Mouse (Mus musculus) cerebral cortex, adult 2 months (tissue): ENCODE data around the gene Plk3.

ENCODE experiments used
- WGBS: fragments of 180-500 bp; shearing (Covaris S2); methylation state at CpG from one replicate; pipeline ENCODE4 v1.1.7; 2018; 5-methylcytosine and 5-hydroxymethylcytosine counted together

The Plk3 gene

DNA sequence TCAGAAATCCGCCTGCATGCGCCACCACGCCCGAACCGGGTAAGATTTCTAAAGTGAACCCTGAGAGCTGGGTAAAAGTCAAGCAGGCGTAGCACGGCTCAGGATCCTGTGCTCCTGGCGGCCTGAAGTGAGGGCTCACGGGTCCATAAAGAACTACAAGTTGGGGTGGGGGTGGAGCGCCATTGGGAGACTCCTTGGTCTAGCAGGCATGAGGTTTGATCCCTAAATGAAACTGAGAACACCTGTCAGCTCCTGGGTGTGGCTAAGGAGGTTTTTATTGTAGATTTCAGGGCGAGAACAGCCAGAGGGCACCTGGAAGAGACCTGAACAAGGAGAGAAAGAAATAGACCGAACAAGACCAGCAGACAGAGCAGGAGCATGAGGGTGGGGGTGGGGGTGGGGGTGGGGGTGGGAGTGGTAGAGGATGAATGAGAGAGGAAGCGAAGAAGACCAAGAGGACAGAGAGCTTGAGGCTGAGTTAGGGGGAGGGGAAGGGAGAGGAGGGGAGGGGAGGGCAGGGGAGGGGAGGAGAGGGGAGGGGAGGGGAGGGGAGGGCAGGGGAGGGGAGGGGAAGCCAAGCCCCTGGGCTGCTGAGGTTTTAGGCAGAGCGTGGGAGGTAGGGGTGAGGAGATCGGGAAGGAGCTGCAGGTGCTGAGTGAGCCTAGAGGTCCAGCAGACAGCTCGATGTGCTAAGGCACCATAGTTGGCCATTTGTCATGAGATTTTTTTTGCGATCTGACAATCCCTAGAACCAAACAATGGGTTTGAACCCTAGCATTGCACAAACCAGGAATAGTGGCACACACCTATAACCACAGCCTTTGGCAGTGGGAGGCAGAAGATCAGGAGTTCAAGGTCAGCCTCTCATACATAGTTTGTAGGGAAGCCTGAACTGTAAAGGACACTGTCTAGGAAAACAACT is 4.8 kb upstream of the Plk3 start:
- WGBS, result 79% methylated on average over 16 of the region's 17 CpGs

DNA sequence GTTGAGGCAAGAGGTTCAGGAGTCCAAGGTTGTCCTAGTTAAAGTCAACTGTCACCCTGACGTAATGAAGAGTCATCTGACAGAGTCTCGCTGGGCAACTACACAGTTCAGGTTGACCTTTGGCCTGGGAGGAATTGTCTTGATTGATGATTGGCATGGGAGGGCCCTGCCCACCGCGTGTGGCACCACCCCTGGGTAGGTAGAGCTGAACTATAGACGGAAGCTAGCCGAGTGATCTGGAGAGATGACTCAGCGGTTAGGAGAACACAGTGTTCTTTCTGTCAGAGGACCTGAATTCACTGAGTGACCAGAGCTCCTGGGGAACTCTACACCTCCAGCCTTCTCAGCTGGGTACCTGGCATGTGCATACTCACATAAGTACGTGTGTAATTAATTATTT is 2.3 kb upstream of the Plk3 start:
- WGBS, result 52% methylated on average over 8 of the region's 8 CpGs

DNA sequence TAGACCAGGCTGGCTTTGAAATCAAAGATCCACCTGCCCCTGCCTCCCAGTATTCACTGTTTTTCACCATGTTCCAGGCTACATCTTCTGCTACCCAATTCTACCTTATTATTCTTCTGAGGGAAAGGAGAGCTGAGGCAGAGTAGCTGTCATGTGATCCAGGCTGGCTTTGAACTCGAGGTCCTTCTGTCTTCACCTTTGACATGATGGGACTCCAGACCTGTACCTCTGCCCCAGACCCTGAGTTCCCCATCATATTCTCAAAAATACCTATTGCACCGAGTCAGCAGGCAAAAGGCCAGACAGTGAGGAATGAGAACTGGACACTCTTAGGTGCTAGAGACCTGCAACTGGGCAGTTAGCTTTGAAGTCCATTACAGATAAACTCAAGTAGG is 835 bp upstream of the Plk3 start:
- 33% methylated on average over 2 of the region's 2 CpGs for WGBS

DNA sequence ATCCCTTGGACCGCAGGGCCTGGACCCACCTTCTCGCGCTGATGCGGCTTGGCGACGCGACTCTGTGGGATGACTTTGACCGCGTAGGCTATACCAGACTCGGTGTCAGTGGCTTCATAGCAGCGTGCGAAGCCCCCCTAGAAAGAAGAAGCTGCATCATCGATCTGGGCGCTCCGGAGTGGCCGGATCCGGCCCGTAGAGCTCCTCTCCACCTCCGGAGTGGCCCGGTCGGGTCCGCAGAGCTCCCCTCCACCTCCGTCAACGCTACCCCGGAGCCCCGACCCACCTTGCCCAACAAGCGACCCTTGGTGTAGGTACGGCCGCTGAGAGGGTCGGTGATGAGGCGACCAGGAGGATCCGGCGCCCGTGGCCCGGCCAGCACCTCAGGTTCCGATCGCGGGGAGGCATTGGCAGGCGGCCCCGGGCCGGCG is 382 bp downstream of the Plk3 start:
- under 1% methylated on average over 42 of the region's 42 CpGs for WGBS

DNA sequence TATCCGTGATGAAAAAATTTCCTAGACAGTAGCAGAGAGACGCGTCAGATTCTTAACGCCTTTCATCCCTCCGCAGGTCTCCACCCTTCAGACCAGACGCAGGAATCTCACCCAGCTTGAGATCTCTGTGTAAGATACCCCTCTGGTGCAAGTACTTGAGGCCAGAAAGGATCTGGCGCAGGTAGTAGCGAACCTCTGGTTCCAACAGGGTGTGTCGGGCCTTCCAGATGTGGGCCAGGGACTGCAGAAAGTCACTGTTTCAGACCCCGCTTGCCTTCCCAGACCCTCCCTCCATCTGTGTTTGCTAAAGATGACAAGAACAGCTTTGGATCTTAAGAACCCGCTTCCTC is 994 bp downstream of the Plk3 start:
- WGBS, result 25% methylated on average over 11 of the region's 11 CpGs

DNA sequence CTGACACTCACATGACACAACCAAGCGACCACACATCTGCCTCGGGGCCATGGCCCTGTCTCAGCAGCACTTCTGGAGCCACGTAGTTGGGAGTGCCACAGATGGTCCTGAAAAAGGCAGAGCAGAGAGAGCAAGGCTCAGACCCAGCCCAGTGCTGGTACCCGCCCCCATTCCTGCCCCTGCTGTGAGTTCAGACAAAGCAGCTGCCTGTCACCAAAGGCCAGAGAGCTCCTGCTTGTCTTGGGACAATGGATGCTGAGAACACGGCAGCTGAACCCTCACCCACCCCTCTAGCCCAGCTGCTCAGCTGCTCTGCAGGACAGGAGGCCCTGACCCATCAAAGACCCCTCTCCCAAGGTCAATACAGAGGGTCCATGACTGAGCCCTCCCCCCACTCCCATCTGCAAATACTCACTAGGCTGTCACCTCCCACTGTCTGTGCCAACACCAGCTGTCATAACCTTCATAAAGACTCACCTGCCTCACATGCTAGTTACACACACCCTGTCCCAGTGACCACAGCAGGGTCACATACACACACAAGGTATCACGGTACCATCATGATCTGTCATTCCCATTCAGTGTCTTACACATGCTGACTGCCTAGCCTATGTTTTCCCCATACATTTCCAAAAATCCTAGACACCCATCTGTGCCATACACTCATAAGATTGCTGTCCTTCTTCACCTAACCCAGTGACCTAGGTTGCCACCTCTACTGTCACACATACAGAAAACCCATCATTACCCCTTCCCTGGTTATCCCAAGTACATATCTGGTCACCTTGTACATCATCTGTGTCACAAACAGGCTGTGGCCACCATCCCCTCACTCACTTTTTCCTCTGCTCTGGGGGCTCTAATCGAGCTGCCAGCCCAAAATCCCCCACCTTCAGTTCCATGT is 1.6 kb downstream of the Plk3 start:
- WGBS, result 42% methylated on average over 7 of the region's 7 CpGs

DNA sequence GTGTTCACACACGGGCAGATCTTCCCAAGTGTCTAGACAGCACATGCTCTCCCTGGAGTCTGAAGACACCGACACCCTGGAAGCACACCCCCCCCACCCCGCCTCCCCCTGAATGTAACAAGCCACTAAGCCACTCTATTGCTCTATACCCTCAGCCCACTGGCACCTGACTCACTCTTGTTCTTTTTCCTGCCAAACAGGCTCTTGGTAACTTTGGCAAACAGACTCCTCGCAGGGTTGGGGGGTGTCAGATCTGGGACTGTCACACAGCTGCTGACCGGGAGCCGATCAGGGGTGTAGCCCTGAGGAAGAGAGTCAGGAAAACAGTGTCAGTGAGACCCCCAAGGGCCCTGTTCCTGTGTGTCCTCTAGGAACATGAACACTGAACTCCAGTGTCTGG is 2.6 kb downstream of the Plk3 start:
- 53% methylated on average over 6 of the region's 6 CpGs for WGBS

DNA sequence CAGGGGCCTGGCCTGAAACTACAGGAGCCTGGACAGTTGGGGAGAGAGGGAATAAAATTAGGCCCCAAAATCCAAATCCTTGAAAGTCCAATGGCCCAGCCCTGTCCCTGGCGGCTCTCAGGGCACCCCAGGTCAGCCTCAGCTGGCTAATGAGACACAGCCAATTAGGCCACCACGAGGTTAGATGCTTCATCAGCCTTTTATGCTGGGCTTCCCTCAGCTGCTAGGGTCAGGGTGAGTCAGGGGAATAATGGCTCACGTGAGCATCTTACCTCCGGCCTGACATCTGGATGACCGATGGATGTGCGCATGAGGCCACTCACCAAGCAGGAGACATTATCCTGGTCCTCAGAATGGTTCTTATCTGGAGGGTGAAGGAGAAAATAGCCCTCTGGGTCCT is 3.0 kb downstream of the Plk3 start:
- WGBS, result 63% methylated on average over 6 of the region's 6 CpGs

DNA sequence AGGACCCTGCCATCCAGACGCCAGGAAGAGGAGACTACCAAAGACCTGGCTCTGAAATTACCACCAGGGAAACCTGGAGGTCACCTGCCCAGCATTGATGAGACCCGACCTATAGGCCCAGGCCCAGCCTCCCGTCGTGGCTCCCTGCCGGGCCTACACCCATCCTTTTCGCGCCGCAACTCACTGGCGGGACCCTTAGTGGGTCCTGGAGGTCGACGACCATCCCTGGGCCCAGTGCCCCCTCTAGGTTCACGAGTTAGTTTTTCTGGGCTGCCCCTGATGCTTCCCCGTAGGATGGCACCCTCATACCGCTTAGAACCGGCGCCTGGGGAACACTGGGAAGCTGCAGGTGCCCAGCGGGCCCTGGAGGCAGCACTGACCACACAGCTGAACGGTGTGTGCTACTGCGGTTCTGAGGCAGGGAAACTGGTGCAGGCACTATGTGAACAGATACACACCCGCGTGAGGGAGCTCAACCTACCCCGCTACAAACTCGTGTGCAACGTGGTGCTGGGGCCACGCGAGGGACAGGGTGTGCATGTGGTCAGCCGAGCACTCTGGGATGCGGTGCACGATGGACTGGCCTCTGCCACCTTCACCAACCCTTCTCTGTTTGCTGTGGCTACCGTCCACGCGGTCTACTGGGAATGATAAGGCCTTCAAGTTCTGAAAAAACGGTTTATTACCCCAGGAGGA is 5.6 kb downstream of the Plk3 start:
- WGBS, result 91% methylated on average over 33 of the region's 33 CpGs

DNA sequence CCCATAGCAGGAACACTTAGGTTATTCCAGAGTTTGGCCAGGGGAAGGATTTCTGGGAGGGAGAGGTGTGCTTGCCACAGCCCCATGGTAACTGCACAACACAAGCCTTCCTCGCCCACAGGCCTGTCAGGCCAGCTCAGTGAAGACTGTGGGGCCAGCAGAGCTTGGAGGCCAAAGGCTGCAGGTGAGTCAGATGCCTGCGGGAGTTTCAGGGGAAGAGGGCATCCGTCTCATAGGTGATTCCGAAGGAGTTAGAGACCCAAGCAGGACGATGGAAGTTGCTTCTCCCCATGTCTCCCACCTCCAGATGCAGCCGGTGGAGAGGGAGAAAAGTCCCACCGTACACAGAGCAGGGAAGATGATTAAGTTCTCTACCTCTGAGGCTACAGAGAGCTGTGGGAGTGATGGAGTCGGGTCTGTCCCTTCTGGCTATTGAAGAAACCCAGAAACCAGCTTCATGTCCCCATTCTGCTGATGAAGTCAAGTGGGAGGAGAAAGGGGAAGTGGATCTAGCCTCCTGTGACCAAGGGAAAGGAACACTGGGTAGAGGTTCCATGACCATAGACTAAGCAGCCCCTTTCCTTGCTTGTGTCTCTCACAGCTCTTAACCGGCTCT is 7.0 kb downstream of the Plk3 start, which contains the start of gene Tctex1d4:
Tctex1d4 (plus strand) TSS at position 120 of the 616 bp plus-strand sequence.
- WGBS, result 73% methylated on average over 9 of the region's 9 CpGs

DNA sequence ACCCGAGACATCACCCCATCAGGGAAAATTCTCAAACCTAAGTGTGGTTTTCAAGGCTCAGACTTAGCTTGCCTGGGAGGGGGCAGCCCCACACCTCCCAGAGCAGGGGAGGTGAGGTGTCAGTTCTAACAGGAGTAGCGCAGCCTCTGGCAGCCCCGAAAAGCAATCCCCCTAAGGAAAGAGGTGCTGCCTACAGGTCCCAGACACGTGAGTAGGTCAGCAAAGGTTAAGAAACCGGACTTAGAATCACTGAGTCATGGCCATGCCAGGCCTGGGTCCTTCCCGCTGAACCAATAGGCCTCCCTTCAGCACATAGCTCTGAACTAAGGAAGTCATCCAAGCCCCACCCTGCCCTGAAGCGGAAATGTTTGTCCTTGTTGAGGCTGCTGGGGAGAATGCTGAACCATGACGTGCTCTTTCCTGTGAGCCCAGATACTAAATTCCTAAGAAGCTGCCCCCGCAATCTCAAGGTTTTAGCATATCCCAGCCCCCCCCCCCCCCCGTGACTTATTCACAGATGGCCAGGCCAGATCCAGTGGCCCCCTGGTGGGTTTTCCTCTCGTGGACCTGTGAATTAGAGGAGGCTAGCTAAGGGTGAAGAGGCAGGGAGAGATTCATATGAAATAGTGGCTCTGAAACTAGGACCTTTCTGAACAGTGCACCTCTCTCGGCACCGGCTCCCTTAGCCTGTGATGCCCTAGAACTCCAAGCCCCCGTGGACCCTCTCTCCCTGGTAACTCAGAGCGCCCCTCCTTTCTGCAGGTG is 7.7 kb downstream of the Plk3 start:
- 40% methylated on average over 15 of the region's 15 CpGs for WGBS

DNA sequence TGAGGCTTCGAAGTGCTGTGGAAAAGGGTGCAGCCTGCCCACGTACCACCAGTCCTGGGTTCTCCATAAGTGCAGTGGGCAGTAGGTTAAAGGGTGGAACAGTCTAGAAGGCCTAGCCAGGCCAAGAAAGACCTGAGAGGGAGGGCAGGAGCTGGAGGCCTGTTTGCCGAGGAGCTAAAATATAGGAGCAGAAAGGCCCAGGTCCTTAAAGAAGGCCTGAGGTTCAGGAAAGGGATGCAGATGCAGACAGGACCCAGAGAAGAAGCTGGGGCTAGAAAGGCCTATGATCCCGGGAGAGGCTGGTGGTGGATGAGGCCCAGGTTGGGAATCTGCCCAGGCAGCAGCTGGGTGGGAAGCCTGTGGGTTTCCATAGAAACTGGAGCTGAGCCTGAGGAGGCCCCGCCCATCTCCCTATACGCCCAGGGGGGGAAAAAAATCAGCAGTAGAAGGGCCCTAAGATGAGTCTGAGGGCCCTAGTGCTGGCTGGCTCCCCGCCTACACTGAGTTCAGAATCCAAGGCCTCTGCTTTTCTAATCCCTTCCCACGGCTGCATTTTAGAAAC is 8.3 kb downstream of the Plk3 start, which contains the start of gene Btbd19:
Btbd19 (minus strand) TSS at position 378 of the 562 bp plus-strand sequence.
- 22% methylated on average over 8 of the region's 8 CpGs for WGBS

DNA sequence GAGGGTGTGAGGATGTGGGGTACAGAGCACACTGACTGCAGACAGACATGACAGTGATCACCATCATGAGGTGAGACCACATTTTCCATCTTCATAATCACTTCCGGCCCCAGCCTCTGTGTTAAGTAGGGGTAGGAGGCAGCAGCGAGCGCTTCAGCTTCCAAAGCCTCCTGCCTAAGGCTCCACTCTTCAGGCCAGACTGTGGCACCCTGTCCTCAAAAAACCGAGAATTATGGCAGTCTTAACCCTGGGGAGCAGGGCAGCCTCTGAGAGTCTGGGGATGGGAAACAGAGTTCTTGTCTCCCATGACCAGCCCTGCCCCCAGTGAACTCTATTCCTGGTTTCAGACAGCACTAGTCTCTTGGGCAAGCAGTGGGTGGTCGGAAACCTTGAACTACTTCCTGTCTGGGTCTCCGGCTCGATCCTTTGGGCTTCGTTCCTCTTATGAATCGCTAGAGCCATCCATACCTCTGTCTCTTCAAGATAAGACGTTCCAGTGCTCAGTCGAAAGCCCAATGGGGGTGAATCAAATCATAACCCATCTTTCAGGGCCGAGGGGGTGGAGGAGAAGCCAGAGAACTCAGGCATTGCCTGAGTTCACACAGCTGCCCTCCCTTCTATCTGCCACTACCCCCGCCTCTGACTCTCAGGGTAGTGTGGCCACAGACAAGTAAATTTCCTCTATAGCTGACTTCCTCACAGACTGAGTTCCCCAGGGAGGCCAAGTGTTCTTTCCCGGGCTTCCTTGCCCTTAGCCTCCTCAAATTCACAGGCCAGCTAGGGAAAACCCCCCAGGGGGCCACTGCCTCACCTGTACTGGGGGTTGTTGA is 9.0 kb downstream of the Plk3 start:
- WGBS, result 59% methylated on average over 14 of the region's 14 CpGs

DNA sequence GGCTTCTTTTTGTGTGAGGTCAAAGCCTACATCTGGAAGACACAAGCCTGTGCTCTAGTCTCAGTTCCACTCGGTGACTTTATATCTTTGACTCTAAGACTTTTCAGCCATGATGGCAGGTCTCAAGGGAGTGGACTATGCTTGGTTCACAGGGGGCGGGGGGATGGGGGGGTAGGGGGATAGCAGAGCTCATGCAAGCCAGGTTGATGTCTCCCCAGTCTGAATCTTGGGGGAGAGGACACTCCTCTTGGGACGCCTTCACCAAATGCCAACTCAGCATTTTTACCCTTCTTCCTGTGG is 9.6 kb downstream of the Plk3 start:
- WGBS, result 72% methylated on average over 3 of the region's 3 CpGs

DNA sequence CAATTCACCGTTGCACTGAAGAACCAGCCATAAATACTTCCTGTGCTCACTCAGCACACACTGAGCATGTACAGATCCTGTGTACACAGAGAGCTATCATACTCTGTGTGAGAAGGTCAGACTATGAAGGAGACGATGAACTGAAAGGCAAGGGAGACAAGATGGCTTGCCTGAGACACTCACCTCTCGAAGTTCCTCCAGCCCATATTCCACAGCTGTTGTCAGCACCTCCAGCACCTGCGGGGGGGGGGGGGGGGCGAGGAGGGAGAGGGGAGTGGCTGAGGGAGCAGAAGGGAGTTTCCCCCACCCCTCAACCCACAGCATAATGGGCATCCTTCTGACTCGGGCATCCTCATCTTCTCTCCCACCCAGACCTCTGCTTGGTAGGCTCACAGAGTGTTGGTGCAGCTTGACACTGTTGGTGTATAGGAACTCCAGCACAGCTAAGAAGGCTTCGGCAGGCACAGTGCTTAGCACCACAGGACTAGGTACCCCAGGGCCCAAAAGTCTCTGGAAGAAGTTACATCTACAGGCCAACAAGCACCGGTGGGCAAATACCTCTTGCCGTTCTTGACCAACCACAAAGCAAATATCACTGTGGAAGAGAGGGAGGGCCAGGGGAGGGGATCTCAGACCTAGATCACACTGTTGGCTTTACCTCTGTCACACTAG is 10.1 kb downstream of the Plk3 start:
- WGBS, result 77% methylated on average over 7 of the region's 9 CpGs

DNA sequence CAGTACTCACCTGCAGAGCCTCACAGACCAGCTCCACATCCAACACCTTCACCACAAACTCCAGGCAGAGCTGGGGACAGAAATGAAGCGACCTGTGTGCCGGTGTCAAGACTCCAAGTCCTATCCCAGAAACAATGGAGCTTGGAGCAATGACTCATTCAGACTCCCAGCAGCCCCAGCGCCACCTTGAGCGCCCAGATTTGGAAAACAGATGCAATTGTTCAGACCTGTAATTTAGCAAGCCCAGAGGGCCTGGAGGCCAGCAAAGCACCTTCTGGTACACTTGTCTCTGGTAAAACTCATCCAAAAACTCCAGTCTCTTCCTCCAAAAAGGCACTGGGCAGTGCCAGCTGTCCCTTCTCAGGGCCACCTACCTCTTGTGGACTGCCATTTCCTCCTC is 11.6 kb downstream of the Plk3 start:
- WGBS, result 83% methylated on average over 4 of the region's 4 CpGs

DNA sequence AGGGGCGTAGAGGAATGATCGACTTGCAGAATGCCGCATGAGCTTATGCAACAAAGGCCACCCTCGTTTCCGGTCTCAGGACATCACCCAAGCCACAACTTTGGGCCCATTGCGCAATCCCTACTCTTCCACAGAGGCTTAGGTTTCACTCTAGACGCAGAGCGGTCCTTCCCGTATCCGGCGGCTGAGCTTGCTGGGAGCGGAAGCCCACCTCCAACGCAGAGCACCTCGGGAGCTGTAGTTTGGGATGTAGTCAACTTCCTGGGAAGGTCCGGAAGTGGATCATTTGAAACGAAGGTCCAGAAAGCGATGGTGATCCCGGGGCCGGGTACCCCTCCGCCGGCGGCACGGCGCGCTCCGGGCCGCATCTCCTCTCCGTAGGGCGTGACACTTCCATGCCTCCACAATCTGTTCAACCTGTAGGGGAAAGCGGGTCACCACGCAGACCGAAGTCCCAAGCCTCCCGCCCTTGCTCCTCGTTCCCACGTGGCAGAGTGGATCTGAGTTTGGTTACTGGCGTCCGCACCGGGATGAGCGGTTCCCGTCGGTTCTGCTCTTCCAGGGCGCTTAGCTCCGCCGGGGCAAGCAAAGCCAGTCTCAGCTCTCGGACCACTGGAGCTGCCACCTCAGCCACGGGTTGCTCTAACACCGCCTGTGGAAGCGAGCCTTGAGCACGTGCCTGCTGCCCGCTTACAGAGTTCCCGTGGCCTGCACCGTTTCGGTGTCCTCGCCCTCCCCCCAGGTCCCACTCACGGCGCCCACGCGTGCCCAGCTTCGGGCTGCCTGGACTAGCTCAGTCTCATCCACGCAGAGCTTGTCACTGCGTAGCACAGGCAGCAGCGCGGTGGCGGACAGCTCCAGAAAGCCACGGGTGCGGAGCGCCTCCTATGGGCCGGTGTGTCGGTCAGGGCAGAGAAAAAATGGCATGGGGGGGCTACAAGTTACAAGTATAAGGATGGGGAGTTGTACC is 13.0 kb downstream of the Plk3 start:
- under 1% methylated on average over 69 of the region's 69 CpGs for WGBS

DNA sequence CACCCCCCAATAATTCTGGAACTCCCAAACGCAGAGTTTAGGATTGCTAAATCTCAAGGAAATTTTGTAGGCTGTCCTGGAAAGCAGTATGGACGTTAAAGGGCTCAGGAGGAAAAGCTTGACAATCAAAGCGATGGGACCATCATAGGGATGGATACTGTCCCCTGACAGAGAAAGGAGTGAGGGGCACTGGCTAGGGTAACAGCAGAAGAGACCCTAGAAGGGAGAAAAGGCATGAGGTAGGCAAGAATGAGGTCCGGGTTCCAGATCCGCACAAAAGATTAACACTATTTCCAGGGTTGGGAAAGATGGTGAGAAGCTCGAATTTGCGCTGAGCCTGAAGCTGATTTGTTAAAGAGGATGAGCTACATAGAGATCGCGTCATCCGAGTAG is 13.7 kb downstream of the Plk3 start:
- 3% methylated on average over 10 of the region's 10 CpGs for WGBS
